Mouse (Mus musculus): Measurements from ENCODE around the gene Dnajc5.

- TF ChIP-seq CTCF (IDR thresholded peaks at IDR 0.05; ENCODE audit: low read depth) (no peak), EP300 (IDR thresholded peaks at IDR 0.05; ENCODE audit: low read depth) (no peak)
These were observed 25.9 kb upstream of the Dnajc5 start for GRCm38 (mm10) chr2:181494266-181494945.

Measured in liver, embryonic 14.5 days (tissue).